Mouse (Mus musculus) spleen, postnatal 36 days (tissue): ENCODE results near the gene Ube4a.
A peak's percentile ranks its signal among the peaks of the same experiment; 100 is the strongest.

Source experiments
- DNase-seq, 2 experiments: peaks; one replicate each; pipeline ENCODE4 v3.0.0; 2022; ENCODE audit warnings: low spot score in 2 of 2, mixed read lengths in 1 of 2

Ube4a gene

GRCm38 (mm10) chr9:44900402-44900801 is 65.0 kb downstream of the Ube4a start:
- no peak for DNase-seq

GRCm38 (mm10) chr9:44899716-44900115 is 65.7 kb downstream of the Ube4a start:
- DNase-seq = no peak

- no peak for DNase-seq
Observed at GRCm38 (mm10) chr9:44897024-44897423, 68.4 kb downstream of the Ube4a start.

- no peak for DNase-seq
Observed at GRCm38 (mm10) chr9:44892664-44893063, 72.7 kb downstream of the Ube4a start.

GRCm38 (mm10) chr9:44891210-44891609 is 74.2 kb downstream of the Ube4a start:
- DNase-seq = no peak

- DNase-seq = no peak
Observed at GRCm38 (mm10) chr9:44890122-44890521, 75.3 kb downstream of the Ube4a start.

- peak; percentile 8 to 22 for DNase-seq
Observed at GRCm38 (mm10) chr9:44888114-44888624, 77.2 kb downstream of the Ube4a start.

- DNase-seq = peak; percentile 23 to 32
Observed at GRCm38 (mm10) chr9:44882981-44883569, 82.3 kb downstream of the Ube4a start.

- DNase-seq = peak; percentile 34 to 45
Observed at GRCm38 (mm10) chr9:44882436-44882980, 82.9 kb downstream of the Ube4a start.

GRCm38 (mm10) chr9:44881941-44882435 is 83.4 kb downstream of the Ube4a start:
- DNase-seq = peak; percentile 79 to 80

- peak; percentile 92 for DNase-seq
Observed at GRCm38 (mm10) chr9:44881221-44881871, 84.1 kb downstream of the Ube4a start, which contains the start of gene Kmt2a. TSS of gene Kmt2a (minus strand) at chr9:44881296.

- DNase-seq = peak; percentile 22 to 34
Observed at GRCm38 (mm10) chr9:44880309-44881081, 84.9 kb downstream of the Ube4a start.

GRCm38 (mm10) chr9:44879694-44880271 is 85.6 kb downstream of the Ube4a start:
- peak; percentile 55 for DNase-seq

- peak; percentile 48 to 49 for DNase-seq
Observed at GRCm38 (mm10) chr9:44878776-44879500, 86.5 kb downstream of the Ube4a start.

- DNase-seq = no peak
Observed at GRCm38 (mm10) chr9:44877686-44878085, 87.7 kb downstream of the Ube4a start.

- DNase-seq = no peak
Observed at GRCm38 (mm10) chr9:44875476-44875875, 89.9 kb downstream of the Ube4a start.

GRCm38 (mm10) chr9:44874198-44874597 is 91.2 kb downstream of the Ube4a start:
- DNase-seq = no peak

GRCm38 (mm10) chr9:44873665-44874064 is 91.7 kb downstream of the Ube4a start:
- DNase-seq = peak in 1 of 2 experiments; percentile 32
